Mouse (Mus musculus) olfactory bulb, adult 2 months (tissue): ENCODE data around the gene Braf.

Source experiments
- CTCF ChIP-seq: fragments of 200-500 bp; IDR thresholded peaks from 2 replicates; pipeline ENCODE4 v1.5.1; 2012; ENCODE audit warnings: low read depth, mild to moderate bottlenecking, low read length, moderate library complexity; ENCODE audit not compliant: insufficient read depth
- POLR2A ChIP-seq: fragments of 200-500 bp; IDR thresholded peaks from 2 replicates; pipeline ENCODE4 v1.6.1; 2012; ENCODE audit warnings: mild to moderate bottlenecking, low read depth, low read length, moderate library complexity; ENCODE audit not compliant: insufficient read depth

DNA sequence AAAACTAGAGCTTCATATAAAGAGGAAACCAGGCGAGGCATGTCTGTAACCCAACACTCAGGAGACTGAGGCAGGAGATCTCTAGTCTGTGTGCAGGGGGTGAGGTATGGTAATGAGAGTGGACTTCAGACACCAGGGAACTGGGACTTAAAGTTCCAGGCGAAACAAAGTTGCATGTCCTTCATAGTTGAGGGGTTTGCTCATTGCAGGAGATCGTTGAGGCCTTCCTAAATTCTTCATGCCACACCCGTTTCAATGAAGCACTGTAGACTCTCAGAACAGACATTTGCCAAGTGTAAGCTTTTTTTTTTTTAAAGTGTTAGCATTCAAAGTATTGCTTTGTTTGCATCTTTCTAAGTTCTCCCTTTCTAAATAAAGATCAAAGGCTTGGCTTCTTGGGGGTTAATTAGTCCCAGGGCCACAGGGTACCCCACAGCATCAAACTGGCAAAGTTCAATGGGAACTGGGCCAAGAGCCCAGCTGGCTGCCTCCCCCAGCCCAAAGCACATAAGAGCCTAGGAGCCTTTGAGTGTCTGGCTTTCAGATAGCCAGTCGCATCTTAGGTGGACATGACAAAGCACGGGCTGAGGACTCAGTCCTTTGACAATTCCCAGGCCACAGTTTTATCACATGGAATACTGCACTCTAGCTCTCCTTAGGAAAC is 165.9 kb downstream of the Braf start:
- TF ChIP-seq CTCF (no peak), POLR2A (no peak)
